Mouse (Mus musculus) neural tube, embryonic 14.5 days (tissue): ENCODE results near the gene Txnrd1. TPM values are rescaled to one million over a fixed set of nuclear protein-coding genes. Genes with fewer than 3 reads are reported as not detected.

Source experiments
- ATAC-seq: fragments of 200-750 bp; cut with Nextera tagmentation; 2 replicates; pipeline ENCODE4 v1.8.0; 2017; ENCODE audit warnings: low read depth, mild to moderate bottlenecking, moderate TSS enrichment, moderate library complexity
- H3K27ac ChIP-seq: fragments of 300-500 bp; sonication (generic); 2 replicates; pipeline ENCODE4 v1.5.1; 2014; ENCODE audit warnings: low read depth, mild to moderate bottlenecking, control low read depth, low read length, moderate library complexity, mixed read lengths
- H3K27me3 ChIP-seq: fragments of 300-500 bp; sonication (generic); 2 replicates; pipeline ENCODE4 v1.6.1; 2014; ENCODE audit warnings: low read length; ENCODE audit not compliant: control insufficient read depth, insufficient read depth
- H3K36me3 ChIP-seq: fragments of 300-500 bp; sonication (generic); 2 replicates; pipeline ENCODE4 v1.6.1; 2014; ENCODE audit warnings: low read length, mixed read lengths; ENCODE audit not compliant: control insufficient read depth, insufficient read depth
- H3K4me1 ChIP-seq: fragments of 300-500 bp; sonication (generic); 2 replicates; pipeline ENCODE4 v1.6.1; 2014; ENCODE audit warnings: low read length; ENCODE audit not compliant: control insufficient read depth, insufficient read depth
- H3K4me2 ChIP-seq: fragments of 300-500 bp; sonication (generic); 2 replicates; pipeline ENCODE4 v1.6.1; 2014; ENCODE audit warnings: mild to moderate bottlenecking, low read depth, low read length, control low read depth
- H3K4me3 ChIP-seq: fragments of 300-500 bp; sonication (generic); 2 replicates; pipeline ENCODE4 v1.5.1; 2014; ENCODE audit warnings: low read depth, low read length, control low read depth, mixed read lengths
- H3K9ac ChIP-seq: fragments of 300-500 bp; sonication (generic); replicated peaks from 2 replicates; pipeline ENCODE4 v1.6.1; 2014; ENCODE audit warnings: low read depth, mild to moderate bottlenecking, control low read depth, low read length, mixed read lengths
- H3K9me3 ChIP-seq: fragments of 300-500 bp; sonication (generic); 2 replicates; pipeline ENCODE4 v1.6.1; 2016; ENCODE audit warnings: low read length; ENCODE audit not compliant: control insufficient read depth
- WGBS: fragments of 180-500 bp; shearing (Covaris S2); extraction: QIAGEN DNeasy Blood & Tissue Kit; methylation state at CpG from one replicate; pipeline ENCODE4 v1.1.7; 2014; 5-methylcytosine and 5-hydroxymethylcytosine counted together
- polyA plus RNA-seq: library from polyadenylated mRNA; unstranded; fragments of >200 nt; fragmentation: Nextera tagmentation; extraction: Ambion mirVana; gene quantifications from 2 replicates; pipeline ENCODE4 v1.2.1, GENCODE M21; 2014

Gene Txnrd1
- polyA plus RNA-seq, 1 experiment from 2014 or later = 110 TPM

GRCm38 (mm10) chr10:82909382-82909781 is 75.6 kb downstream of the Txnrd1 start:
- Histone ChIP-seq H3K4me1 (no peaks in the 10 kb centered on the region), H3K27ac (no peak overlapping the region), H3K36me3 (no peaks in the 10 kb centered on the region), H3K4me2 (peak overlapping the region; percentile 32; the same call in 1 of the 2 replicates), H3K9me3 (no peaks in the 10 kb centered on the region), H3K4me3 (no peak overlapping the region), H3K27me3 (no peaks in the 10 kb centered on the region), H3K9ac (no peak overlapping the region)
- 18% methylated on average over 9 of the region's 9 CpGs for WGBS
- peak; percentile 36; the same call in 1 of the 2 replicates for ATAC-seq

- no peak overlapping the region for H3K4me3 ChIP-seq
- H3K36me3 ChIP-seq = no peaks in the 10 kb centered on the region
- no peaks in the 10 kb centered on the region for H3K9me3 ChIP-seq
- WGBS = 74% methylated on average over 3 of the region's 3 CpGs
- H3K4me1 ChIP-seq = no peaks in the 10 kb centered on the region
- H3K4me2 ChIP-seq = no peak overlapping the region
- ATAC-seq = no peak
- H3K9ac ChIP-seq = no peak overlapping the region
- H3K27me3 ChIP-seq = no peaks in the 10 kb centered on the region
- H3K27ac ChIP-seq = no peak overlapping the region
Observed at GRCm38 (mm10) chr10:82910198-82910597, 76.4 kb downstream of the Txnrd1 start.

- WGBS = 93% methylated on average over 4 of the region's 4 CpGs
- no peak overlapping the region for H3K9ac ChIP-seq
- H3K4me3 ChIP-seq = no peak overlapping the region
- no peak for ATAC-seq
- H3K27ac ChIP-seq = no peak overlapping the region
- H3K4me1 ChIP-seq = no peaks in the 10 kb centered on the region
- no peaks in the 10 kb centered on the region for H3K9me3 ChIP-seq
- no peaks in the 10 kb centered on the region for H3K27me3 ChIP-seq
- H3K36me3 ChIP-seq = no peaks in the 10 kb centered on the region
- H3K4me2 ChIP-seq = no peak overlapping the region
Observed at GRCm38 (mm10) chr10:82913238-82913637, 79.5 kb downstream of the Txnrd1 start.

- Histone ChIP-seq H3K4me3 (no peak overlapping the region), H3K27ac (no peak overlapping the region), H3K9me3 (no peaks in the 10 kb centered on the region), H3K4me1 (no peaks in the 10 kb centered on the region), H3K9ac (no peak overlapping the region), H3K4me2 (no peak overlapping the region), H3K27me3 (no peaks in the 10 kb centered on the region), H3K36me3 (no peaks in the 10 kb centered on the region)
- ATAC-seq = no peak
- 90% methylated on average over 6 of the region's 6 CpGs for WGBS
Observed at GRCm38 (mm10) chr10:82913772-82914171, 80.0 kb downstream of the Txnrd1 start.

GRCm38 (mm10) chr10:82918675-82919074 is 84.9 kb downstream of the Txnrd1 start:
- Histone ChIP-seq H3K4me1 (no peaks in the 10 kb centered on the region), H3K27me3 (no peaks in the 10 kb centered on the region), H3K9me3 (no peaks in the 10 kb centered on the region), H3K9ac (no peak overlapping the region), H3K36me3 (no peaks in the 10 kb centered on the region), H3K4me3 (no peak overlapping the region), H3K27ac (no peak overlapping the region), H3K4me2 (no peak overlapping the region)
- 71% methylated on average over 2 of the region's 2 CpGs for WGBS
- no peak for ATAC-seq

GRCm38 (mm10) chr10:82919404-82919980 is 85.7 kb downstream of the Txnrd1 start:
- H3K9me3 ChIP-seq = no peaks in the 10 kb centered on the region
- H3K4me1 ChIP-seq = no peaks in the 10 kb centered on the region
- 74% methylated on average over 4 of the region's 4 CpGs for WGBS
- no peak overlapping the region for H3K27ac ChIP-seq
- H3K4me2 ChIP-seq = no peak overlapping the region
- no peaks in the 10 kb centered on the region for H3K27me3 ChIP-seq
- no peak for ATAC-seq
- no peak overlapping the region for H3K4me3 ChIP-seq
- no peaks in the 10 kb centered on the region for H3K36me3 ChIP-seq
- H3K9ac ChIP-seq = no peak overlapping the region

- WGBS = 84% methylated on average over 3 of the region's 3 CpGs
- Histone ChIP-seq H3K4me1 (peaks cover 5% of the 10 kb centered on the region; the same call in 1 of the 2 replicates), H3K4me2 (no peak overlapping the region), H3K4me3 (no peak overlapping the region), H3K27ac (no peak overlapping the region), H3K9ac (no peak overlapping the region), H3K27me3 (no peaks in the 10 kb centered on the region), H3K36me3 (no peaks in the 10 kb centered on the region), H3K9me3 (no peaks in the 10 kb centered on the region)
- no peak for ATAC-seq
Observed at GRCm38 (mm10) chr10:82923547-82923946, 89.8 kb downstream of the Txnrd1 start.

GRCm38 (mm10) chr10:82924750-82925149 is 91.0 kb downstream of the Txnrd1 start:
- Histone ChIP-seq H3K9me3 (no peaks in the 10 kb centered on the region), H3K27ac (no peak overlapping the region), H3K27me3 (no peaks in the 10 kb centered on the region), H3K4me1 (peaks cover 5% of the 10 kb centered on the region; the same call in 1 of the 2 replicates), H3K4me2 (no peak overlapping the region), H3K9ac (no peak overlapping the region), H3K36me3 (no peaks in the 10 kb centered on the region), H3K4me3 (no peak overlapping the region)
- ATAC-seq = no peak
- 99% methylated on average over 2 of the region's 2 CpGs for WGBS

GRCm38 (mm10) chr10:82925624-82926023 is 91.9 kb downstream of the Txnrd1 start:
- H3K4me2 ChIP-seq = no peak overlapping the region
- no peaks in the 10 kb centered on the region for H3K36me3 ChIP-seq
- no peak overlapping the region for H3K9ac ChIP-seq
- 46% methylated on average over 2 of the region's 2 CpGs for WGBS
- H3K27me3 ChIP-seq = no peaks in the 10 kb centered on the region
- H3K27ac ChIP-seq = peak overlapping the region; percentile 57
- H3K4me1 ChIP-seq = peaks cover 5% of the 10 kb centered on the region; the same call in 1 of the 2 replicates
- peak; percentile 79; the same call in 1 of the 2 replicates for ATAC-seq
- no peak overlapping the region for H3K4me3 ChIP-seq
- no peaks in the 10 kb centered on the region for H3K9me3 ChIP-seq
